Mouse (Mus musculus): ENCODE data around the gene Prrc2a.

- TF ChIP-seq CTCF (IDR thresholded peaks at IDR 0.05; ENCODE audit: insufficient read depth, low read depth, low read length) (no peak), POLR2A (IDR thresholded peaks at IDR 0.05; ENCODE audit: insufficient read depth, low read depth, low read length) (no peak)
Measured at GRCm38 (mm10) chr17:35104079-35104478, 60.6 kb downstream of the Prrc2a start.
